Mouse (Mus musculus) embryonic facial prominence, embryonic 13.5 days (tissue): ENCODE results near the gene Efcab12. TPM values are rescaled to one million over a fixed set of nuclear protein-coding genes. Genes with fewer than 3 reads are reported as not detected.
"Not testable (repeated sequence)": the region's sequence is repeated elsewhere in the genome, so short reads cannot be mapped to it uniquely, and the experiment has no call there.

Experiments used
- ATAC-seq: fragments of 200-750 bp; cut with Nextera tagmentation; 2 replicates; pipeline ENCODE4 v1.8.0; 2017; ENCODE audit warnings: low read depth; ENCODE audit not compliant: insufficient number of reproducible peaks, insufficient read depth, low FRiP score, low TSS enrichment
- H3K27ac ChIP-seq: fragments of 300-500 bp; sonication (generic); 2 replicates; pipeline ENCODE4 v1.5.1; 2015; ENCODE audit warnings: moderate library complexity, mild to moderate bottlenecking, inconsistent platforms
- H3K27me3 ChIP-seq: fragments of 300-500 bp; sonication (generic); 2 replicates; pipeline ENCODE4 v1.6.1; 2015; ENCODE audit warnings: mild to moderate bottlenecking, inconsistent platforms
- H3K36me3 ChIP-seq: fragments of 300-500 bp; sonication (generic); 2 replicates; pipeline ENCODE4 v1.6.1; 2015; ENCODE audit warnings: mild to moderate bottlenecking, inconsistent platforms
- H3K4me1 ChIP-seq: fragments of 300-500 bp; sonication (generic); 2 replicates; pipeline ENCODE4 v1.6.1; 2015; ENCODE audit warnings: inconsistent platforms
- H3K4me2 ChIP-seq: fragments of 300-500 bp; sonication (generic); 2 replicates; pipeline ENCODE4 v1.6.1; 2015; ENCODE audit warnings: moderate library complexity, mild to moderate bottlenecking, inconsistent platforms
- H3K4me3 ChIP-seq: fragments of 300-500 bp; sonication (generic); 2 replicates; pipeline ENCODE4 v1.5.1; 2015; ENCODE audit warnings: mild to moderate bottlenecking, inconsistent platforms
- H3K9ac ChIP-seq: fragments of 300-500 bp; sonication (generic); 2 replicates; pipeline ENCODE4 v1.6.1; 2015; ENCODE audit warnings: mild to moderate bottlenecking, inconsistent platforms
- H3K9me3 ChIP-seq: fragments of 300-500 bp; sonication (generic); 2 replicates; pipeline ENCODE4 v1.6.1; 2016; ENCODE audit warnings: inconsistent platforms
- WGBS: fragments of 180-500 bp; shearing (Covaris S2); methylation state at CpG from one replicate; pipeline ENCODE4 v1.1.7; 2015; ENCODE audit warnings: mixed read lengths; 5-methylcytosine and 5-hydroxymethylcytosine counted together
- polyA plus RNA-seq: library from polyadenylated mRNA; unstranded; fragments of >200 nt; fragmentation: Nextera tagmentation; extraction: Ambion mirVana; gene quantifications from 2 replicates; pipeline ENCODE4 v1.2.1, GENCODE M21; 2015

Gene Efcab12
- 0.62 and 0.81 TPM in 2 replicates for polyA plus RNA-seq

DNA sequence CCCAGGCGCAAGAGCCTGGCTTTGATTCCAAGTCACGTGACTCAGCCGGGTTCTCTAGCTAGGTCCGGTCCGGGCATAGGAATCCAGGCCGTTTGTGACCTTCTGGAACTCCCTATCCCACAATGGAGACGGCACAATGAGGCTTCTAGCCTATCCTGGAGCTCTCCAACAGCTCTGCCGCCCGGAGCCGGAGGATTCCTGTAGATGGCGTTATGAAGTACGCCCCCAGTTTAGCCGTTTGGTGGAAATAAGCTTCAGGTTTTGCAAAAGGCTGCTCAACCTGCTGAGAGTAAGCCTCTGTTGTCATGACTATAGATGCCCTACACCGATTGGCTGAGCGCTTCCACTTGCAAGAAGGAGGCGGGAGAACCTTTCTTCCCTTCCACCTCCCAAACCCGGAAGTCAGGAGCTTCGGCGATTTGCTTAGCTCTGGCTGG is at the start of gene Efcab12:
Gene Efcab12, minus strand, starts transcription at position 252 of the 437 bp plus-strand sequence.
- Histone ChIP-seq H3K9me3 (no peaks in the 10 kb centered on the region), H3K9ac (peak within 1 kb of the TSS; percentile 57), H3K4me3 (peak within 1 kb of the TSS; percentile 36), H3K4me2 (peak within 1 kb of the TSS; percentile 64), H3K27ac (no peak within 1 kb of the TSS), H3K4me1 (peaks cover 9% of the 10 kb centered on the region; the same call in 1 of the 2 replicates), H3K27me3 (no peaks in the 10 kb centered on the region), H3K36me3 (peaks cover 18% of the 10 kb centered on the region)
- ATAC-seq: peak; percentile 79
- WGBS: 2% methylated on average over 19 of the region's 19 CpGs

GRCm38 (mm10) chr6:115886894-115887293 is 48.7 kb upstream of the Efcab12 start:
- Histone ChIP-seq H3K9me3 (peaks cover 5% of the 10 kb centered on the region; the same call in 1 of the 2 replicates), H3K27me3 (no peaks in the 10 kb centered on the region), H3K4me3 (no peak overlapping the region), H3K4me1 (peaks cover 17% of the 10 kb centered on the region), H3K27ac (0 out of 2 replicates have a peak overlapping the region, but pooled peaks have one; percentile 3), H3K36me3 (peaks cover 51% of the 10 kb centered on the region), H3K9ac (no peak overlapping the region), H3K4me2 (no peak overlapping the region)
- 50% methylated on average over 4 of the region's 4 CpGs for WGBS
- 0 out of 2 replicates have a peak, but pooled peaks have one; percentile 30 for ATAC-seq

DNA sequence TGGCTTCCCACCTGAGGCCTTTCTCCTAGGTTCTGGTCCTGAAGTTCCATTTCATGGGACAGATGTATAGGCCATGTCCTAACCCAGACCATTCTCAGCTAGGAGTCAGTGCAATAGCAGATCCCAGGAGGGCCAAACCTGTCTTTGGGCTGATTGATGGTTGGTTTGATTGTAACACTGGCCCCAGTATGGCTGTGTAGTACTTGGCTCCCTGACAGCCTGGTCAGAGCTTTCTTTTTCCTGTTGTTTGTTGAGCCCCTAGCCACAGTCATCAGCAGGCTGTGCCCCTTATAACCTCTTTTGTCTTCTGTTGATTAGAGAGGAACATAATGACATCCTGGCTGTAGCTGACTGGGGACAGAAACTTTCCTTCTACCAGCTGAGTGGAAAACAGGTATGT is 45.8 kb upstream of the Efcab12 start:
- Histone ChIP-seq H3K9ac (no peak overlapping the region), H3K4me2 (no peak overlapping the region), H3K27me3 (no peaks in the 10 kb centered on the region), H3K4me1 (peaks cover 11% of the 10 kb centered on the region), H3K4me3 (no peak overlapping the region), H3K27ac (no peak overlapping the region), H3K9me3 (peaks cover 5% of the 10 kb centered on the region; the same call in 1 of the 2 replicates), H3K36me3 (peaks cover 51% of the 10 kb centered on the region)
- no peak for ATAC-seq

DNA sequence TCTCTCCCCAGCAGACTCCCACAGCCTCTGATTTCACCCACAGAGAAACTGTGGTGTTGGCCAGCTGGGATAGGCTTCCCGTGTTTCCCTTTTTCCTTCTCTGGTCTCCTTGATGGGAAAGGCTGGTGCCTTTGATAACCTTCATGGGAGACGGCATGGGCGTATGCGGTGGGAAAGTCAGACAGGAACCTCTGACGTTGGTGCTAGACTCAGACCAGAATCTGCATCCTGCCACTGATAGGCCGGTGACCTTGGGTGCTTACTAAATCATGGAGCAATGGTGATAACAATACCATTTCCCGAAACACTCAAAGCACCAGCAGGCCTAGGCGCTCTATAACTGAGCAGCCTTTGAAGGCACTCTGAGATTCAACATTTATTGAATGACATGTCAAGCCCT is 42.5 kb upstream of the Efcab12 start:
- Histone ChIP-seq H3K27me3 (no peaks in the 10 kb centered on the region), H3K27ac (no peak overlapping the region), H3K36me3 (peaks cover 54% of the 10 kb centered on the region), H3K4me1 (peaks cover 4% of the 10 kb centered on the region; the same call in 1 of the 2 replicates), H3K4me3 (no peak overlapping the region), H3K9ac (no peak overlapping the region), H3K9me3 (no peaks in the 10 kb centered on the region), H3K4me2 (no peak overlapping the region)
- WGBS: 87% methylated on average over 8 of the region's 8 CpGs
- ATAC-seq: no peak

DNA sequence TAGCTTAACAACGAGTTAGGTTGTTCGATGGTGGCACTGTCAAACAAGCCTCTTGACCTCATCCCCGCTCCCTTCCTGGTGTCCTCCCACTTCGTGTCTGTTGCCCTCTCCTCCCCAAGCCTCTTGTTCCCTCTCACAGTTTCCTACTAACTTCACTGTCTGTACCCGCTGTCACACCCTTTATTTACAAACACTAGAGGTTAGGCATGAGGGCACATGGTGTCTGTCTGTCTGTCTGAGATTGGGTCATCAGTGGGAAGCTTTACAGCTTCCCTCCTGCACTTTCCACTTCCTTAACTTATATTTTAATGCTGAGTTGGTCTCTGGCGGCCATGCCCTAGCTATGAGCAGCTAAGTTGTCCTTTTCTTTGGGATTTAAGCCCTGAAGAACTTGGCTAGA is 41.5 kb upstream of the Efcab12 start:
- H3K4me1 ChIP-seq: peaks cover 4% of the 10 kb centered on the region; the same call in 1 of the 2 replicates
- no peak for ATAC-seq
- H3K27ac ChIP-seq: no peak overlapping the region
- H3K4me2 ChIP-seq: no peak overlapping the region
- no peak overlapping the region for H3K9ac ChIP-seq
- no peaks in the 10 kb centered on the region for H3K27me3 ChIP-seq
- H3K9me3 ChIP-seq: no peaks in the 10 kb centered on the region
- no peak overlapping the region for H3K4me3 ChIP-seq
- WGBS: 83% methylated on average over 6 of the region's 6 CpGs
- H3K36me3 ChIP-seq: peaks cover 58% of the 10 kb centered on the region

- Histone ChIP-seq H3K4me1 (peaks cover 4% of the 10 kb centered on the region; the same call in 1 of the 2 replicates), H3K4me3 (no peak overlapping the region), H3K36me3 (peaks cover 56% of the 10 kb centered on the region), H3K27ac (no peak overlapping the region), H3K4me2 (no peak overlapping the region), H3K9me3 (no peaks in the 10 kb centered on the region), H3K9ac (no peak overlapping the region), H3K27me3 (no peaks in the 10 kb centered on the region)
- WGBS: 89% methylated on average over 6 of the region's 6 CpGs
- ATAC-seq: no peak
These were observed 40.5 kb upstream of the Efcab12 start for GRCm38 (mm10) chr6:115878694-115879093.

DNA sequence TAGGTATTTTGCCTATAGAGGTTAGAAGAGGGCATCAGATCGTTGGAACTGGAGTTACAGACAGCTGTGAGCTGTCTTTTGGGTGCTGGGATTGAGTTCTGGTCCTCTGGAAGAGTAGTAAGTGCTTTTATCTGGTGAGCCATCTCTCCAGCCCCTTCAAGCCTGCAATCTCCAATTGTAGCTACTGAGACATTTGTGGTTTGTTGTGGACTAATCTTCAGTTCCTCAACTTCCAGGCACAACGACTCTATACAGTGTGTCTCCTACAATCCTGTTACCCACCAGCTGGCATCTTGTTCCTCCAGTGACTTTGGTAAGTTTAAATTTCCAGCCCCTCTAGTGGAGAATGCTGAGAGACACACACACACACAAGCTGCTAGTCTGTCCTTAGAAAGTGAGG is 39.0 kb upstream of the Efcab12 start:
- Histone ChIP-seq H3K27me3 (no peaks in the 10 kb centered on the region), H3K9ac (no peak overlapping the region), H3K27ac (no peak overlapping the region), H3K4me2 (no peak overlapping the region), H3K4me3 (no peak overlapping the region), H3K36me3 (peaks cover 54% of the 10 kb centered on the region), H3K4me1 (peaks cover 4% of the 10 kb centered on the region; the same call in 1 of the 2 replicates), H3K9me3 (no peaks in the 10 kb centered on the region)
- no peak for ATAC-seq
- 87% methylated on average over 2 of the region's 2 CpGs for WGBS

GRCm38 (mm10) chr6:115871318-115871717 is 33.1 kb upstream of the Efcab12 start:
- not testable (repeated sequence) for H3K9me3 ChIP-seq, H3K4me2 ChIP-seq, H3K9ac ChIP-seq, H3K27ac ChIP-seq, H3K27me3 ChIP-seq, H3K4me3 ChIP-seq, ATAC-seq, H3K4me1 ChIP-seq
- WGBS: no CpG with 5 or more reads among the region's 3 CpGs
- H3K36me3 ChIP-seq: peaks cover 15% of the 10 kb centered on the region

DNA sequence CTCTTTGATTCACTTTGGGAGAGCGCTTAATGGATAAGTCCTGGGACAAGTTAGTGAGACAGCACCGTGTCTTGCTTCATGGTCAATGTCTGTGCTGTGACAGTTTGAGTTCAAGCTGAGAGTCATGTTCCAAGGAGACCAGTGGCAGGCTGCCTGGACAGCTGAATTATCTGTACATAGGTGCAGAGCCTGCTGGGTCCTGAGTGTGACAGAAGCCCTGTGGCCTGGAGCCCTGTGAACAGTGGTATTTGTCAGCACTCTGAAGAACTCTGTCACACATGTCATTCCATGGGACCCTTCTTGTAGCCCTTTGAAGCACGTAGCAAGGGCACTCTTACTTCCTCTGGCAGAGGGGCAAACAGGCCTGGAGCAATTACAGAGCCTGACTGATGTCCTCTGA is 28.9 kb upstream of the Efcab12 start:
- H3K4me3 ChIP-seq, ATAC-seq, H3K9ac ChIP-seq, H3K4me2 ChIP-seq, H3K27me3 ChIP-seq, H3K9me3 ChIP-seq, H3K4me1 ChIP-seq, H3K27ac ChIP-seq: not testable (repeated sequence)
- H3K36me3 ChIP-seq: peaks cover 23% of the 10 kb centered on the region
- WGBS: no CpG with 5 or more reads among the region's 3 CpGs

- WGBS: 94% methylated on average over 4 of the region's 4 CpGs
- ATAC-seq: no peak
These were observed 27.0 kb upstream of the Efcab12 start for GRCm38 (mm10) chr6:115865246-115865645.

DNA sequence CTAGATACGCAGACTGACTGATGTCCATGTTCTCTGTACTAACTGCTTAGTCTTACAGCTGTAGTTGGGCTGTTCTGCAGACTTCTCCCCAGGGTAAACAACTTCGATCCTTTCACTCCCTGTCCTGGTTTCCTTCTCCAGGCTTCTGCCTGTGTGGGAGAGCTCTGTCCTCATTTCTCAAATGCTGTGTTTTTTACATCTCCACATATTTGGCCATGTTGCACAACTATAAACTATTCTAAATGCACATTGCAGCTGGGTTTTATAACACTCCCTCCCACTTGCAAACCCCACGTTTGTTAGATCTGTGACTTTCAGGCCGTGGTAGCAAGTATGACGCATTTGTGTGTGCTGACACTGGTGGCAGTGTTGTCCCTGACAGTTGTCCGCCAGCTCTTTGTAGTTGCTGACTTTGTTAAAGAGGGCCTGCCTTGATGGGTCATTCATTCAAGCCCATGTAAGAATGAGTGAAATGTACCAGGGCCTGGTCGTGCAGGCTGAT is 25.2 kb upstream of the Efcab12 start:
- WGBS: 65% methylated on average over 7 of the region's 7 CpGs
- H3K4me1 ChIP-seq: no peaks in the 10 kb centered on the region

More at GRCm38 (mm10) chr6:115865246-115865645, 27.0 kb upstream of the Efcab12 start:
- Histone ChIP-seq H3K9ac (no peak overlapping the region), H3K4me3 (no peak overlapping the region), H3K4me1 (no peaks in the 10 kb centered on the region), H3K9me3 (no peaks in the 10 kb centered on the region), H3K27ac (no peak overlapping the region), H3K36me3 (peaks cover 23% of the 10 kb centered on the region), H3K4me2 (no peak overlapping the region), H3K27me3 (no peaks in the 10 kb centered on the region)

GRCm38 (mm10) chr6:115860027-115860556 is 21.9 kb upstream of the Efcab12 start:
- H3K27ac ChIP-seq: no peak overlapping the region
- peaks cover 11% of the 10 kb centered on the region for H3K4me1 ChIP-seq
- 75% methylated on average over 7 of the region's 7 CpGs for WGBS
- no peak for ATAC-seq
- H3K9me3 ChIP-seq: no peaks in the 10 kb centered on the region
- no peak overlapping the region for H3K9ac ChIP-seq
- H3K36me3 ChIP-seq: peaks cover 19% of the 10 kb centered on the region
- H3K27me3 ChIP-seq: no peaks in the 10 kb centered on the region
- no peak overlapping the region for H3K4me2 ChIP-seq
- no peak overlapping the region for H3K4me3 ChIP-seq

More for the DNA sequence above, 25.2 kb upstream of the Efcab12 start:
- Histone ChIP-seq H3K9me3 (no peaks in the 10 kb centered on the region), H3K27ac (no peak overlapping the region), H3K4me3 (no peak overlapping the region), H3K36me3 (peaks cover 23% of the 10 kb centered on the region), H3K27me3 (no peaks in the 10 kb centered on the region), H3K4me2 (no peak overlapping the region), H3K9ac (no peak overlapping the region)
- ATAC-seq: no peak
